Mouse (Mus musculus) ES-CJ7 (cell line): ENCODE results near the gene Adss.
A peak's percentile ranks its signal among the peaks of the same experiment; 100 is the strongest.
"Not testable (repeated sequence)": the region's sequence is repeated elsewhere in the genome, so short reads cannot be mapped to it uniquely, and the experiment has no call there.

Source experiments
- DNase-seq: peaks from one replicate; pipeline ENCODE4 v3.0.0; 2011; ENCODE audit warnings: low read depth, low spot score

Gene Adss

GRCm38 (mm10) chr1:177796193-177796939 lies at the start of gene Adss:
Adss (minus strand) TSS chr1:177796511.
- DNase-seq = peak; percentile 98

- DNase-seq = peak; percentile 79
Observed at GRCm38 (mm10) chr1:177845812-177846211, 49.5 kb upstream of the Adss start.

- DNase-seq = not testable (repeated sequence)
Observed at GRCm38 (mm10) chr1:177827776-177828175, 31.5 kb upstream of the Adss start.

DNA sequence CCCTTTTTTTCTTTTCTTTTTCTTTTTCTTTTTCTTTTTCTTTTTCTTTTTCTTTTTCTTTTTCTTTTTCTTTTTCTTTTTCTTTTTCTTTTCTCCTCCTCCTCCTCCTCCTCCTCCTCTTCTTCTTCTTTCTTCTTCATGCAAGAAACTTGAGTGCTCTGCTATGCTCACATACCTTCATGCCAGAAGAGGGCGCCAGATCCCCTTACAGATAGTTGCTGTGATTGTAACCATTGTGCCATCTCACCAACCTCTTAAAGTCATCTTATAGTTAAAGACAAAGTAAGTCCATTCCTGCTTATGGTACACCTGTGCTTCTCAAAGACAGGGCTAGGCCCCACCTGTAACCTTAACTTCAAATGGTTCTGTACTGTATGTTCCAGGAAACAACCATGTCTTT lies 10.5 kb upstream of the Adss start:
- peak; percentile 82 for DNase-seq

DNA sequence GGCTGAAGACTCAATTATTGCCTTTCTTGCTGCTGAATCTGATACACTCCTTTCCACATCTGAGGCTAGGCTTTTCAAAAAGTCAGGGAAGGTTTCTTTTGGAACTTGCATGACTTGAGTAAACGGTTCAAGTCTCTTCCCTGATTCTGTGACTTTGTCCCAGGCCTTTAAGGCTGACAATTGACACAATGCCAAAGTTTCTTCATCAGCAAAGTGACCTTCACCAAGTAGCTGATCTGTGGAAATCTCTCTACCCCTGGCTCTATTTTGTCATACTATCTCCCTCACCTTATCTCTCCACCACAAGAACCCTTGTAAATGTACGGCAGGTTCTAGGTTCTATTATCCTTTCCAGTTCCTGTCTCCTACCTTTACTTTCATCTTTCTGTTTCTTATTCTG lies 7.2 kb upstream of the Adss start:
- DNase-seq = no peak

GRCm38 (mm10) chr1:177797151-177797755 lies 942 bp upstream of the Adss start:
- DNase-seq = peak; percentile 63

GRCm38 (mm10) chr1:177795421-177796192 lies 704 bp downstream of the Adss start:
- DNase-seq = peak; percentile 59

DNA sequence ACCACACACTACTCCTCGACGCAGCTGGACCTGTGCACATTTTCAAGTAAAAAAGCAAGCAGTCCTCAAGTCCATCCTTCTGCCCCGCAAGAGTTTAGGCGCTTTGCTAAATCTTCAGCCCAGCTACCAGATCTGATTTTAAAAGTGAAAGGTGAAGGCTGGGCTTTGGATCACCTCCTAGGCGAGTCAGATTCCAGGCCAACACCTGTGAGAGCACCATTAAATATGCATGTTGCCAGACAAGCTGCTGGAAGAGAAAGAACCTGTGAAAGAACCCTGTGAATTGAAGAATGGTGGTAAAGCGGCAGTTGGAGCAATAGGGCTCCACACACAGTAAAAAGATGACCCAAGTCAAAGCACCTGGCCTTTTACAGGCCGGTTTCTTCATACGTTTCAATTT lies 1.4 kb downstream of the Adss start:
- peak; percentile 62 for DNase-seq

DNA sequence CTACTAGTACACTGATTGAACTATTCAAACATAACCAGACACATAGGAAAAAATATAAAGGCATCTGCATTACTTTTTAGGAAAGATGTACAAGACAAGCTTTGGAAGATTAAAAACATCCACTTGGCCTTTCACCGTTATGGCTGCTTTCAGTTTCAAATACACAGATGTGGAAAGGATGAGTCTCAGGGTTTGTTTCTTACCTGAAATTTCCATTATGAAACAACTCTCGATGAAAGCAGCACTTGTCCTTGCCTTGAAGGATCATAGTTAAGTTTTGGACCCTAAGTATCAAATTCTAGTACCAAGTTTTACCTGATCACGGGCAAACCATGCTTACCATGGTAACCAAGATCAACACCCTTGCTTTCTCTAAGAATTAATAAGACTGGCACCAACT lies 3.5 kb downstream of the Adss start:
- no peak for DNase-seq

GRCm38 (mm10) chr1:177777397-177777796 lies 18.9 kb downstream of the Adss start:
- DNase-seq = no peak

DNA sequence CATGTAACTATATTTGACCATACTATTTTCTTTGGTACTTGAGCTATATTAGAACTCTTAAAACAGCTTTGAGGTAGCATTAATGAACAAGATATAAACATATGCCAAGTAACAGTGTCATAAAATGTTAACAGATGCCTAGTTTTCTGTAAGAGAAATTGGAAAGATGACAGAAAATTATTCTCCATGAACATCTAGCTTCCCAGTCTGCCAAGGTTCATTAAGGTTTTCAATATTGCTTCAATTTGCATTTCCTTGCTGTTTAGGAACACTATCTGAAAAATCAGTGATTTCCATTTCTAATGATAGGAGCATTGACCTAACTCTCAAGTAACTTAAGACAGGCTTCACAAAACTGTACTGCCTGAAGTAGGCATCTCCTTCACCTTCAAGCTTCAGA lies 27.4 kb downstream of the Adss start:
- DNase-seq = no peak

- DNase-seq = no peak
Observed at GRCm38 (mm10) chr1:177757249-177757648, 39.1 kb downstream of the Adss start.

- peak; percentile 88 for DNase-seq
Observed at GRCm38 (mm10) chr1:177753496-177753895, 42.8 kb downstream of the Adss start.

GRCm38 (mm10) chr1:177747869-177748540 lies 48.3 kb downstream of the Adss start:
- DNase-seq = no peak

DNA sequence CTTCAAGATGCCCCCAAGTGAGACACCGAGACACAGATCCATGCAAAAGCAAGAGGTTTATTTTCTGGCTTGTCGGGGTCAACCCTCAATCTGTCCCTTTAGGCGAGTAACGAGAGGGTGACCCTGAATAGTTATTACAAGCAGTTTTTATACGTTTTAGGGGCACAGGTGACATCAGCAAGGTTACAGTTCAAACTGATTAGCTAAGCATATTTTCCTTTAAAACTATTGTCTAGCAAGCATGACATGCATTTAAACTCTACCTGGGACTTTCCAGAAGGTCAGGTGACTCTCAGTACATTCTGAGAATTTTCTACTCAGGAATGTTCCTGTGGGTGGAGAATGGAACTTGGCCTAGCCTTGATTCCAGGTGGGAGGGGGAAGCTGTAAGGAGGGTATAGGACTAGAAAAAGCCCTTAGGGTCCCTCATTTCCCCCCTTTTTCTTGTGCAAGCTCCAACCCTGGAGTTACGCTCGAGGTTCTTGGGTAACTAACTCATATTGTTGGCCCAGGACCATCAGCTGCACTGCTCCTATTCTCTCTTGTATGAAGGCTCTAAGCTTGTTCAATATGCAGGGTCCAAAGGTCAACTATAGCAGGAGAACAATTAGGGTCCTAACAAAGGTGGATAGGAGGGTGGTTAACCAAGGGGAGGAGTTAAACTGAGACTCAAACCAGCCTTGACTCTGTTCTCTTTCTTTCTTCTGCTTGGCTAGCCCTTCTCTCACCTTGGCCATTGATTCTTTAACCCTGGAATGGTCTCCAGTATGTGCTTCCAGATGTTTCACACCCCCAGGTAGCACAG lies 51.6 kb downstream of the Adss start:
- DNase-seq = no peak

DNA sequence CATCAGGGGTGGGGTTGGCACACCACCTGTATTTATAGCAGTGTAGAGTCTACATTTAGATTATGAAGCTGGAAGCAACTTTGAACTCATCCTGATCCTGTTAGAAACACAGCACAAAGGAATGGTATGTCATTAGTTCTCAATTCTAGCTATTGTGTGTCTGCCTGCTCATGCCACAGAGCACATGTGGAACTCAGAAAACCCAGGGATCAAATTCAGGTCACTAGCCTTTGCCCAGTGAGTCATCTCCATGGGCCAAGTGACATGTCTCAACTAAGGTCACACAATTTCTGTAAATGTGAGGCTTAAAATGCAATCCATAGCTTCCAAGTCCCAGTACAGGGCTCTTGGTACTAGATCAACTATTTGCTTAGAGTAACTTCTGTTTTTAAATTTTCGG lies 54.2 kb downstream of the Adss start:
- no peak for DNase-seq

- no peak for DNase-seq
Observed at GRCm38 (mm10) chr1:177740707-177741106, 55.6 kb downstream of the Adss start.

DNA sequence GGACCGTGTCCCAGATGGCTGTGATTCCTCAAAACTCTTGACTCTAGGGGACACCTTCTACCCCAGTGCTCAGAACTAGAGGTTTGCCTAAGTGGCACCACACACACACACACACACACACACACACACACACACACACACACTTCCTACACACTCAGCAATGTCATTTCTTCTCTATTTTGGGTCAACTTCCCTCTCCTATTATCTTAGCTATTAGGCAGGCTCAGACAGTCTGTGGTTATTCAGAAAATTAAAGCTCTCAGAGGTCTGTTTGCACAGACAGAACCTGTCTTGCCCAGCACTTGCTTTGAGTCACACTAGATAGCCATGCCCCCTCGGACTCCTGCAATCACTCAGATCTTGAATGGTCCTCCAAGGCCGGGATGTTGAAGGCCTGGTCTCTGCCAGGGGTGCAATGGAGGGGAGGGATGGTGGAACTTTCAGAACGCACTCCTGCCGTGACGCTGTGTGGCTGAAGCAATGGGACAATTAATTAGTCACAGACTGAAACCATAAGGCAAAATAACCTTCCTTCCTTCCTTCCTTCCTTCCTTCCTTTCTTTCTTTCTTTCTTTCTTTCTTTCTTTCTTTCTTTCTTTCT lies 58.7 kb downstream of the Adss start:
- no peak for DNase-seq

GRCm38 (mm10) chr1:177731973-177732372 lies 64.3 kb downstream of the Adss start:
- DNase-seq = no peak
